Mouse (Mus musculus) heart, embryonic 10.5 days (tissue): ENCODE data around the gene Morn4. TPM values are rescaled to one million over a fixed set of nuclear protein-coding genes. Genes with fewer than 3 reads are reported as not detected.

Experiments
- DNase-seq: peaks from one replicate; pipeline ENCODE4 v3.0.0-alpha.2; 2017; ENCODE audit warnings: low spot score
- H3K27ac ChIP-seq: fragments of 300-500 bp; sonication (generic); 2 replicates; pipeline ENCODE4 v1.5.1; 2016; ENCODE audit warnings: mild to moderate bottlenecking
- H3K27me3 ChIP-seq: fragments of 300-500 bp; sonication (generic); 2 replicates; pipeline ENCODE4 v1.6.1; 2016; ENCODE audit warnings: mild to moderate bottlenecking; ENCODE audit not compliant: poor library complexity, insufficient read depth, severe bottlenecking
- H3K36me3 ChIP-seq: fragments of 300-500 bp; sonication (generic); 2 replicates; pipeline ENCODE4 v1.6.1; 2016; ENCODE audit warnings: mild to moderate bottlenecking, moderate library complexity
- H3K4me1 ChIP-seq: fragments of 300-500 bp; sonication (generic); 2 replicates; pipeline ENCODE4 v1.6.1; 2016; ENCODE audit warnings: mild to moderate bottlenecking
- H3K4me3 ChIP-seq: fragments of 300-500 bp; sonication (generic); 2 replicates; pipeline ENCODE4 v1.5.1; 2016; ENCODE audit warnings: mild to moderate bottlenecking, moderate library complexity
- H3K9me3 ChIP-seq: fragments of 300-500 bp; sonication (generic); 2 replicates; pipeline ENCODE4 v1.6.1; 2016; ENCODE audit warnings: mild to moderate bottlenecking, moderate library complexity
- WGBS: fragments of 180-500 bp; shearing (Covaris S2); methylation state at CpG from one replicate; pipeline ENCODE4 v1.1.7; 2016; 5-methylcytosine and 5-hydroxymethylcytosine counted together
- polyA plus RNA-seq: library from polyadenylated mRNA; unstranded; fragments of >200 nt; fragmentation: Nextera tagmentation; extraction: Ambion mirVana; gene quantifications from 2 replicates; pipeline ENCODE4 v1.2.1, GENCODE M21; 2016

The Morn4 gene
- polyA plus RNA-seq, 1 experiment from 2014 or later: 22.0 TPM

DNA sequence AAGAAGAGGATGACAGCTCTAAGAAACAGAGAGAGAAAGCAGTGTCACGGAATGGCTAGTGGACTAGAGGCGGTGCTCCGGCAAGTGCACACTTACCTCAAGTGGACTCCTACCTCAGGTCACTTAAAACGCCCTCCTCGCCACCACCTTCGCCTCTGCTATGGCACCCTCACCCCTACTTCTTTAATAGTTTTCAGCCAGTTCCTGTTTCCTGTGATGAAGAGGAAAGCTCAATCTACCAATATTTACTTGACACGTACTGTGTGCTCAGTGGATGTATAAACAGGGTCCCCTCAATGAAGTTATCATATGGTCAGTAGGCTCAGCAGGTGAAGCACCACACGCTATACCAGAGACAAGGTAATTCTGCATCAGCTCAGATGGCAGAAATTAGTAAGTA is 7.6 kb downstream of the Morn4 start:
- H3K27ac ChIP-seq: no peak overlapping the region
- no peaks in the 10 kb centered on the region for H3K27me3 ChIP-seq
- H3K4me3 ChIP-seq: no peak overlapping the region
- no peaks in the 10 kb centered on the region; the same call in 1 of the 2 replicates for H3K4me1 ChIP-seq
- H3K36me3 ChIP-seq: peaks cover 14% of the 10 kb centered on the region
- H3K9me3 ChIP-seq: no peaks in the 10 kb centered on the region
- peak; percentile 47 for DNase-seq
- 89% methylated on average over 8 of the region's 8 CpGs for WGBS

DNA sequence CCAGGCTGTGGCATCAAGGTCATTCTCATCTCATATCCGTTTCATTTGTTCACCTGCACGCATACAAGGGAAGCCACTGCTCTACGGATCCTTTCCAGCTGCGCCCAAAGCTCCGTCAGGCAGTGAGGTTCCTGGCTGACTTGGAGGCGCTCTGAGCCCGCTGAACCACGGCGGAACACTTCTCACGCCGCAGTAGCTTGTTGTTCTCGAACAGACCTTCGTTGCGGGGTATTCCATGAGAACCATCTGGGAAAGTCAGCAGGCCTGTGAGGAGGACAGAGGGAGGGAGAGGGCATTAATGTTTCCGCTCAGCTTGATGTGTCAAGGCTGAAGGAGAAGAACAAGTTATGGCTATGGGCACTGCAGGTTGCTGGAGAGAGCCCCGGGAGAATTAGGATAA is 10.2 kb downstream of the Morn4 start:
- Histone ChIP-seq H3K9me3 (no peaks in the 10 kb centered on the region), H3K4me1 (no peaks in the 10 kb centered on the region; the same call in 1 of the 2 replicates), H3K27ac (no peak overlapping the region), H3K36me3 (peaks cover 14% of the 10 kb centered on the region), H3K27me3 (no peaks in the 10 kb centered on the region), H3K4me3 (no peak overlapping the region)
- WGBS: 88% methylated on average over 16 of the region's 16 CpGs
- DNase-seq: peak; percentile 63

DNA sequence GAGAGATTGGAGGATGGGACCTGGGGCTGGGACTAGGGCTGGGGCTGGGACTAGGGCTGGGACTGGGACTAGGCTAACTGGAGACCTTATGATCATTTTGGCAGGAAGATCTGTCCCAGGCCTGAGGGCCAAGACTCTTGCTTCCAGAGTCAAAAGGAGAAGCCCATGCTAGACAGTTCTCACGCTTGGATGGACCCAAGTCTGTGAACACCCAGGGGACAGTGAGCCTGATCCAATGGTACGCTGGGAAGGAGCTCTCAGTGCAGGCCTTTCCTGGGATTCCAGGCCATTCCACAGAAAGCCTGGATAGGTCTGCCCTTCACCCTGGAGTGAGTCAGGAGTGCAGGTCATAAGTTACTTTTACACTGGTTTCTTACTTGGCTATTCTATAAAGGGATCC is 11.1 kb downstream of the Morn4 start:
- no peaks in the 10 kb centered on the region for H3K4me1 ChIP-seq
- peaks cover 14% of the 10 kb centered on the region for H3K36me3 ChIP-seq
- WGBS: 73% methylated on average over 2 of the region's 2 CpGs
- H3K27ac ChIP-seq: no peak overlapping the region
- peak; percentile 63 for DNase-seq
- no peaks in the 10 kb centered on the region for H3K27me3 ChIP-seq
- H3K4me3 ChIP-seq: no peak overlapping the region
- no peaks in the 10 kb centered on the region for H3K9me3 ChIP-seq

DNA sequence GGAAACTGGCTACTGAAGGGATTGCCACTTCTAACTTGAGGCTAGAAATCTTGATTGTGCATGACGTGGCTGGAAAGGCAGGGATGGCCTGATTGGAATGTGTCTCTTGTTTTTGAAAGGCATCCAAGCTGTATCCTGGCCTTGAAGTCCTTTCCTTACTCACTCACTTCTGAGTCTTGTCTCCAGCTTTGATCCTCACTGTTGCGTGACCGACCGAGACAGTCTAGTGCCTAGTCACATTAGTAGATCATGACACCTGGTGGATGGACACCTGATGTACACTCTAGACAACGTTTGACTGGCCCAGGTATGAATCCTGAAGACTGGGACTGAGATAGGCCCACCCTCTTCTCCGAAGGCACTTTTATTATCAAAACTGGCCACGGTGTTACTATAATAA is 13.4 kb downstream of the Morn4 start:
- peaks cover 14% of the 10 kb centered on the region for H3K36me3 ChIP-seq
- H3K4me3 ChIP-seq: no peak overlapping the region
- H3K4me1 ChIP-seq: peaks cover 9% of the 10 kb centered on the region
- peak; percentile 43 for DNase-seq
- no peak overlapping the region for H3K27ac ChIP-seq
- no peaks in the 10 kb centered on the region for H3K27me3 ChIP-seq
- WGBS: 72% methylated on average over 7 of the region's 7 CpGs
- H3K9me3 ChIP-seq: no peaks in the 10 kb centered on the region

DNA sequence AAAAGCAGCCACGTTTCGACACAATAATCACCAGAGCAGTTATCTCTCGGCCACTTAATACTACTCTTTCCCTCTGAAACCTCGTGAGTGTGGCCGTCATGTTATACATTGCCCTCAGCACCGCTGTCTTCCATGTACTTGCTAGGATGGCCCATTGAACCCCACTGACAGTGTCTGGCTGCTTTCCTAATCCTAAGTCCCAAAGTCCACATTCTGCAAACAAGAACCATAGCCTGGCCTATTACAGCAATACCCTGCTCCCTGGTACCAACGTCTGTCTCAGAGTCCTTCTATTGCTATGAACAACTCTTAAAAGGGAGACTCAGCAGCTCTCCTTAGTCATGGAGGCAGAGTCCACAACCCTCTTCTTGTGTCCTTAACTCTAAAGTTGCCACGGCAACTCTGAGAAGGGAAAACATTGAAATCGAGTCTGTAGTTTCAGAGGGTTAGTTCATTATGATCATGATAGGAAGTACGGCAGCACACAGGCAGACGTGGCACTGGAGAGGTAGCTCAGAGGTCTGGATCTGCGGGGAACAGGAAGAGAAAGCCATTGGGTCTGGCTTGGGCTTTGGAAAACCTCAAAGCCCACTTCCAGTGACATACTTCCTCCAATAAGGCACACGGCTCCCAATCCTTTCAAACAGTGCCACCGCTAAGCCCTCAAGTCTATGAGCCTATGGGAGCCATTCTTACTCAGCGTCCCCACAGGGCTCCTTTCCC is 14.1 kb downstream of the Morn4 start:
- Histone ChIP-seq H3K4me3 (no peak overlapping the region), H3K27me3 (no peaks in the 10 kb centered on the region), H3K9me3 (no peaks in the 10 kb centered on the region), H3K4me1 (peaks cover 9% of the 10 kb centered on the region), H3K27ac (no peak overlapping the region), H3K36me3 (peaks cover 14% of the 10 kb centered on the region)
- DNase-seq: peak; percentile 67
- 77% methylated on average over 15 of the region's 15 CpGs for WGBS

DNA sequence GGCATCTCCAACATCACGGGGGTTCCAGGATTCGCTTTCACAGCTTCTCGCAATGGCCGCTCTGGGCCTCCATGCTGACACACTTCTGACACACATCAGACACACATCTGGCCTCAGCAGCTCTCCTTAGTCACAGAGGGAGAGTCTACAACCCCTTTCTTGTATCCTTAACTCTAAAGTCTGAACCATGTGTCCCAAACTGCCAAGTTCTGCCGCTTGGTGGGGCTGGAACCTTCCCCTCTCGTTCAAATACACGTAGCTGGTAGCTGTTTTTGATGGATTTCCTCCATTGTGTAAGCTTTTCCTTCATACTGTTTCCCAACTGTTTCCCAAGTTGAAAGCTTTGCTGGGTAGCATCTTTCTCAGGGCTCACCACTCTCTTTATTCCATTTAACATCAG is 14.9 kb downstream of the Morn4 start:
- Histone ChIP-seq H3K27ac (no peak overlapping the region), H3K27me3 (no peaks in the 10 kb centered on the region), H3K4me1 (peaks cover 9% of the 10 kb centered on the region), H3K9me3 (no peaks in the 10 kb centered on the region), H3K4me3 (no peak overlapping the region), H3K36me3 (peaks cover 14% of the 10 kb centered on the region)
- DNase-seq: peak; percentile 63
- WGBS: 67% methylated on average over 7 of the region's 7 CpGs

DNA sequence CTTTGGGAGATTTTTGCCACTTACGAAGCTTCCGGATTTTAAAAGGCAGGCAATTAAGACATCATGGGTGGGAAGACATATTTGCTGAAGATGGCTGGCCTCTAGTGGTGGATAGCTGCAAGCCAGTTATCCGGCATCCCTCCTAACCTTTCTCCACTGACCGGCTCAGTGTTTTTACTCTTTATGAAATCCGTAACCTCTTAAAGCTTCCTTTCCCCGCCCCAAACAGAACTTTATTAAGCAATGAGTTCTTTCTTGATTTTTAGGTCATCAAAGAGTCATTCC is 17.0 kb downstream of the Morn4 start:
- DNase-seq: no peak
- no peaks in the 10 kb centered on the region for H3K9me3 ChIP-seq
- H3K27me3 ChIP-seq: no peaks in the 10 kb centered on the region
- 0 out of 2 replicates have a peak overlapping the region, but pooled peaks have one; percentile 22 for H3K27ac ChIP-seq
- H3K36me3 ChIP-seq: no peaks in the 10 kb centered on the region
- peaks cover 9% of the 10 kb centered on the region for H3K4me1 ChIP-seq
- H3K4me3 ChIP-seq: no peak overlapping the region
- WGBS: 57% methylated on average over 6 of the region's 6 CpGs

DNA sequence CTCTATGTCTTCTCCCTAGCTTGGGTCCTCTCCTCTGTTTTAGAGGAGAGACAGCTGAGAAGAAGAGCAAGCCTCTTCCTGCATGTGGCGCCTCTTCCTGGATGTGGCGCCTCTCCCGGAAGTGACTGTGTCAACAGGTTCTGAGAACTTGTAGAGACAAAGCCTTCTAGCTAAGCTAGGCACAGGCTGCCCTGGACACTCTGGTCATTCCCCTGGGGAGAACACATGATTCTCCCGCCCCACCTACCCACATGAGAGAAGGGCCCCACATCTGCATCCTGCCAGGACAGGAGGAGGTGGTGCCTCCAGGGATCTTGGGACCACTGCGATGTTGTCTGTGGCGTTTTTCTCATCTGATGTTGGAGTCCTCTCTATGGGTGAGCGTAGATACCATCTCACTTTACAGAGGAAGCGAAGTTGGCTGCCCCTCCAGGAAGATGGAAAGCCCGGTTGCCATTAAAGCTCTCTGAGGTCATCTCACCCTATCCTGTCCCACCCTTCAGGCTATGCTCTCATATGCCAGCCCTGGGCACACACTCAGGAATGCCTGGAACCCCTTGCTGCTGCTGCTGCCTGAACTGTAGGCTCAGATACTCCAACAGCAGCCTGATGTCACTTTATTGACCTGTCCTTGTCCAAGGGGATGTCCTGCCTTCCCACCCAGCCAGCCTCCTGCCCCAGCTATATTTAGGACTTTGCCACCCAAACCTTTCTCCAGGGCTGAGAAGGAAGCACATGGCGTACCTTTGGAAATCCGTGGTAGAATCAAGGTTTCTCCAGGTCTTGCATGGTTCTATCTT is 17.5 kb downstream of the Morn4 start:
- Histone ChIP-seq H3K27ac (peak overlapping the region; percentile 22; the same call in 1 of the 2 replicates), H3K36me3 (no peaks in the 10 kb centered on the region), H3K4me1 (peaks cover 9% of the 10 kb centered on the region), H3K9me3 (no peaks in the 10 kb centered on the region), H3K27me3 (no peaks in the 10 kb centered on the region), H3K4me3 (no peak overlapping the region)
- DNase-seq: peak; percentile 68
- 69% methylated on average over 11 of the region's 11 CpGs for WGBS

DNA sequence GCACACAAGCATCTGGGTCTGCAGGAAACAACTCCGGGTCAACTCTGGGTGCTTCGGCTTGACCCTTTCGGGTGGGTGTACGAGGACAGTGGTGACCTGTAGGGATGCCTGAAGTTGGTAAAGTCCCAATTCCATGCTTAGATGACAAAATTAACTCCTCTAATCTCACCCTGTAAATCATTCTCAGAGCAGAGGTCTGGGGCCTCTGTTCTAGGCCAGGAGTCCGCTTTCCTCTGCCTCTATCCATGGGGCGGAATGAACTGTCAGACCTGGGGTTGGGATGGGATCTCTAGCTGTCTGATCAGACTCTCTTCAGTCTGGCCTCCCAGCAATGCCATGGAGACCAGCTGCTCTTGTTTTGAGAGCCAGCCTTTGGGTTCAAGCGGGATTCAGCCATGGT is 24.7 kb downstream of the Morn4 start:
- no peak overlapping the region for H3K27ac ChIP-seq
- peak; percentile 17 for DNase-seq
- no peaks in the 10 kb centered on the region for H3K36me3 ChIP-seq
- no peak overlapping the region for H3K4me3 ChIP-seq
- peaks cover 10% of the 10 kb centered on the region; the same call in 1 of the 2 replicates for H3K27me3 ChIP-seq
- H3K9me3 ChIP-seq: no peaks in the 10 kb centered on the region
- H3K4me1 ChIP-seq: no peaks in the 10 kb centered on the region
- 87% methylated on average over 7 of the region's 7 CpGs for WGBS

DNA sequence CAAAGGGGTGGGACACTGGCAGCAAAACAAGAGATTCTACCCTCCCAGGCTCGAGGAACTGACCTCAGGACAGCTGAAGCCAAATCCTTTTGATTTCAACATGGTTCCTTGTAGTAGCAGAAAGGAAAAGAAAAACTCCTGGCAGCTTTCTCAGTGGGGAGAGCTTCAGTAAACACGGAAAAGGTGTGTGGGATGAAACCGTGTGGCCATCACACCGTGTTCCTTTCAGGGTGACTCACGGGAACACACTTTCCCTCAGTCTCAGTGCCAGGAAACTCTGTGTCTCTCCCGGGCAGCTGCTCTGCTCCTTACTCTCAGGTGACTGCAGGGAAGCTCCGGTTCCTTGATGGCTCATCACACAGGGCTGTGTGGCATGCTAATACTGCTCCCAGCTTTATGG is 27.7 kb downstream of the Morn4 start:
- no peak for DNase-seq
- WGBS: 65% methylated on average over 7 of the region's 7 CpGs
- Histone ChIP-seq H3K27me3 (peaks cover 10% of the 10 kb centered on the region; the same call in 1 of the 2 replicates), H3K9me3 (no peaks in the 10 kb centered on the region), H3K36me3 (no peaks in the 10 kb centered on the region), H3K27ac (no peak overlapping the region), H3K4me3 (no peak overlapping the region), H3K4me1 (0 out of 2 replicates have a peak, but pooled peaks cover 3% of the 10 kb centered on the region)

DNA sequence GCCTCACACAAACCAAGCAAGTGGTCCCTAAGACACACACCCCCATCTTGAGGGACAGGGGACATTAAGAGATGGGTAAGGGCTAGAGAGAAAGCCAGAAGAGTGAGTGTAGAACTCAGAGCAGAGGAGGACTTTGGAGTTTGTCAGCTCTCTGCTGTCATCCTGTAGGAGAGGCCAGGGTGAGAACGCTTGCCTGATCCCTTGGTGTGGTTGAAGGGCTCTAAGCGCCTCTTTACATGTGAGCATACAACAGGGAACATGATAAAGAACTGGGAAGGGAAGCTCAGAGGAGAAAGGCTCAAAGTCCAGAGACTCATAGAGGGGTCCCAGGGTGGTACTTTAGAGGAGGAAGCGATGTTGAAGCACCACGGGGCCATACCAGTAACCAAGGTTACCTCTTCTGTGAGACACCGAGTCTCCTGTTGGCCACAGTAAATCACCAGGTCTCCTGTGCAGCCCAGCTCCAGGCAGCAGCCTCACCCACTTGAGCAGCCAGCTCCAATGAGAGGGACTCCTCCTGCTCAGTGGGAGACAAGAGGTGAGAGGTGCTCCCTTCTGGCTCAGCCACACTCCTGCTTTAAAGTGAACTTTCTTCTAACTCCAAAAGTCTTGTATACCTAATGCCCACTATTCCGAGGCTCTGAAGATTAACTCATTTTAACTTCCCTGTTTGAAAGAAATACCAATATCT is 29.3 kb downstream of the Morn4 start:
- peaks cover 10% of the 10 kb centered on the region; the same call in 1 of the 2 replicates for H3K27me3 ChIP-seq
- H3K36me3 ChIP-seq: no peaks in the 10 kb centered on the region
- no peak overlapping the region for H3K4me3 ChIP-seq
- 0 out of 2 replicates have a peak, but pooled peaks cover 3% of the 10 kb centered on the region for H3K4me1 ChIP-seq
- H3K27ac ChIP-seq: no peak overlapping the region
- no peak for DNase-seq
- no peaks in the 10 kb centered on the region for H3K9me3 ChIP-seq
- 74% methylated on average over 6 of the region's 6 CpGs for WGBS

DNA sequence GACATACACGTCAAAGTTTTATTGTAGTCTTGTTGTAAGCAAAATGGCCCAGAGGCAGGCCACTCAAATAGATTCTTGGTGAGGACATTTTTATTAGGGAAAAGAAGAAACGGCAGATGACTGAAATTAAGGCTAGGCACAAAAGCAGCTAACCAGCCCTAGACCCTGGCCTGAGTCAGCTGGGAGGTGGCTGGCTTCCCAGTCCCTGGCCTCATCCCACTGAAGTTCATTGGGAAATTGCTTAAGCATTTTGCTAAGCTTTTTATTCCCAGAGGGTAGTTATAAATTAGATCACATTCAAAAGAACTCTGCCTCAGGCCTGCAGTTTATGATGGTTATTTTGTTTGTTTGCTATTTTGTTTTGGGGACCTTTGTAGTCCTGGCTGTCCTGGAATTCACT is 30.3 kb downstream of the Morn4 start:
- no peaks in the 10 kb centered on the region for H3K9me3 ChIP-seq
- no peak overlapping the region for H3K4me3 ChIP-seq
- H3K4me1 ChIP-seq: 0 out of 2 replicates have a peak, but pooled peaks cover 3% of the 10 kb centered on the region
- no peaks in the 10 kb centered on the region for H3K36me3 ChIP-seq
- WGBS: 75% methylated on average over 2 of the region's 2 CpGs
- H3K27me3 ChIP-seq: peaks cover 7% of the 10 kb centered on the region; the same call in 1 of the 2 replicates
- DNase-seq: no peak
- H3K27ac ChIP-seq: no peak overlapping the region

DNA sequence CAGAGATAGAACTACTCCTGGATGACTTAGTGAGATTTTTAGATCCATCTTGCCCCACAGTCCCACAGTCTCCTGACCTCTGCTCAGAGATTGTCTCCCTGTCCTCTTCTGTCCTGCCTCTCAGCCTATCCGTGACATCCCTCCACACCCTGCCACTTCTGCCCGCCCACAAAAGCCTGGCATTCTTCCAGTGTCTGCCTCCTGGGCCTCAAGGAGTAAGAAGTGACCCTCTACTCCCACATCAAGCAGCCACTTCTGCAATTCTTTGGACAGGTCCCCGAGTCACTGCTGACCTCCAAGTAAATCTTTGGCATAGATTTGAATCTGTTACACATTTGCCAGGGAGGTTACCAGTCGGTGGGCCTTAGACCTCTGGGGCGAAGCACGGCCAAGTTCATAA is 31.9 kb downstream of the Morn4 start:
- 0 out of 2 replicates have a peak, but pooled peaks cover 3% of the 10 kb centered on the region for H3K4me1 ChIP-seq
- H3K4me3 ChIP-seq: no peak overlapping the region
- no peaks in the 10 kb centered on the region for H3K36me3 ChIP-seq
- H3K27ac ChIP-seq: no peak overlapping the region
- H3K9me3 ChIP-seq: no peaks in the 10 kb centered on the region
- H3K27me3 ChIP-seq: no peaks in the 10 kb centered on the region; the same call in 1 of the 2 replicates
- WGBS: 74% methylated on average over 6 of the region's 6 CpGs
- no peak for DNase-seq
